Mouse (Mus musculus): ENCODE data around the gene Nr1d1. TPM values are rescaled to one million over a fixed set of nuclear protein-coding genes. Genes with fewer than 3 reads are reported as not detected.
A peak's percentile ranks its signal among the peaks of the same experiment; 100 is the strongest.

The Nr1d1 gene
- total RNA-seq, 2 experiments from 2014 or later, result 104 to 107 TPM

DNA sequence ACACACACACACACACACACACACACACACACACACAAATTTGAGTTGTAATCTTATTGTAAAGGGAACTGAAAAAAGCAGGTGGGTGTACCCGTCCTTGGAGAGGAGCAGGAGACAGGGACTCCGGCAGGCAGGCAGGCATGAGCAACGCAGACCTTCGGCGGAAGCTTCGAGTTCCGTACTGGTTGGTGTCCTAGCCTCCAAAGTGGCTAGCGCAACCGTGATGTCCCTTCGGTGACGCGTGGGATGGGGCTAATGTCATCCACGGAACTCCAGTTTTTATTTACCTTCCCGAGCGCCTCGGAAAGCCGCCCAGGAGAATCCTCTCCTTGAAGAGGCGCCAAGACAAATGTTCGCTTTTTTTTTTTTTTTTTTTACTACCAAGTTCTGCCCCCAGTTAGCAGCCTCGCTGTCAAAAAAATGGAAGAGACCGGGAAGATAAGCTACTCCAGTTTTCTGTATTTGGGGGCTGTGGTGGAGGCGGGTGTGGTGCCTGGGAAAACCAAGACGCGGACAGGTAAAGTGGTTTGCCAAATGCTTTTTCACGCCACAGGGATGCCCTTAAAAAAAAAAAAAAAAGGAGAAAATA, 14.2 kb upstream of the Nr1d1 start:
- intact Hi-C loops (cut with DNase I), result loop anchor here (2.0 kb wide), 1 partner anchor 39 kb away; no protein-coding TSS in a partner anchor

DNA sequence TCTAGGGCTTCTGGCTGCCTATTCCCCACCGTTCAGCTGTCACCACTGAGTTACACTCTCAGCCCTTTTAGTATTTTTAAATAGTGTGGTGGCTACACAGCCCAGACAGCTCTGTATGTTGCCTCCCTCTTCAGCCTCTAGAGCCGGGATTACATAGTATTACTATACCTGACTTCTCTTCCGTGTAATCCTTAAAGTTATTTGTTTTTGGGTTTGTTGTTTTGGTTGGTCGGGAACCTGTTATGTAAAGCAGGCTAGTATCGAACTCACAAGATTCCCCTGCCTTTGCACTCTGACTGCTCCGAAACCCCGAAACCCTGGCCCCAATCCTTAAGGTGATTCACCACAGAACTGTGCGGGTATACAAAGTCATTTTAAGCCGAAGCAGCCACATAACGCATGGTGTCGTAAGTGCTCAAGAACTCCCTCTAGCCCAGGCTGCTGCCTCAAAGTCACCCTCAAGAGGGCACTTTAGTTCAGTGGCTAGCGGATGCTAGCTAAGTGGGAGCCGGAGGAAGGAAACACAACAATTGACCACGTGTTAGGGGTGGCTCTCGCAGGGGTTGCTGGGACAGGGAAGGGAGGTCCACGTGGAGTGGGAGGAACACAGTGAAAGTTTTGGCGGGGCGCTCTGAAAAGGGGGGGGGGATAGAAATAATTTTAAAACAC, 13.6 kb upstream of the Nr1d1 start:
- intact Hi-C loops (cut with DNase I), result loop anchor here (2.0 kb wide), 1 partner anchor 40 kb away; no protein-coding TSS in a partner anchor
- peak; percentile 87 to 88 for DNase-seq

More for the DNA sequence above, 14.2 kb upstream of the Nr1d1 start:
- no peak for DNase-seq

DNA sequence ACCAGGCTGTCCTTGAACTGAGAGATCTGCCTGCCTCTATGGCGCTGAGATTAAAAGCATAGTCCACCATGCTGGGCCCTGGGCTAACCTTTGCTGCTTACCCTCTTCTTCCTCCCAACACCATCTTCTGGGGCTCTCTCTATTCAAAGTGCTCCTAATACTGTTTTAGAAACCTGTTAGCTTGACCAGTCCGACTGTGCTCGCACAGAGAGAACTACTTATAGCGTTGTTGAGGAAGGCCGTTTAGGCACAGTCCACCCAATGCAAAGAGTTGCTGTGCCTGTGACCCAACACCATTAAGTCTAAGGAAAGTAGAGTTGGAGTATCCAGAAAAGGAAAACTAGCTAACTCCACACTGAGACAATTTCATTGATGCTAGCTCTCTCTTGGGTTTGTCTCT, 13.0 kb upstream of the Nr1d1 start:
- intact Hi-C loops (cut with DNase I), result loop anchor here (2.0 kb wide), 1 partner anchor 41 kb away; no protein-coding TSS in a partner anchor
- no peak for DNase-seq

DNA sequence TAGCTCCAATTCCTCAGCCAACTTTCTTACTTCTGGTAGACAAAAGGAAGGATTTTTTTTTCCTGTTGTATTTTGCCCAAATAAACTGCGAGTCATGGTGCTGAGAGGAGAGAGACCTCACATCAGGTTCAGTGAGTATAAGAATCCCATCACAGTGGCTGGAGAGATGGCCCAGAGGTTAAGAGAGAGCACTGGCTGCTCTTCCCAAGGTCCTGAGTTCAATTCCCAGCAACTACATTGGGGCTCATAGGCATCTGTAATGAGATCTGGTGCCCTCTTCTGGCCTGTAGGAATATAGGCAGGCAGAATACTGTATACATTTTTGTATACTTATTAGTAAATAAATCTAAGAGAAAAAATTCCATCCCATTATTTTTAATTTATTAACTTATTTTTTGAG, 12.6 kb upstream of the Nr1d1 start:
- no peak for DNase-seq
- intact Hi-C loops (cut with DNase I), result loop anchor here (1.0 to 2.0 kb wide), 5 partner anchors 15 to 87 kb away; no protein-coding TSS in a partner anchor

DNA sequence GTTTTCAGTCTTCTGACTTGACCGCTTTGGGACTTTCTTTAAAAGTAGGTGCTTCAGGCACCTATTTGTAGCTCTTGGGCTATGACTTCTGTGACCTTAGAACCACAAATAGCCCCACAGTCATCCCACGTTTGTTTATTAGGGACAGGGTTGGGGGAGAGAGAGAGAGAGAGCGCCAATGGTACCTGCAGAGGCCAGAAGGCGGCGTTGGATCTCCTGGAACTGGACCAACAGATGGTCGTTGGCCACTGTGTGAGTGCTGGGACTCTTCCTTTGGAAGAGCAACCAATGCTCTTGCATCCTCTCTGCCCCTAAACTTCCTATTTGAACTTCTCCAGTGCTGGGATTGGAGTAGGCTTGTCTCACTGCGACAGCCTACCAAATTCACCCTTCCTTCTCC, 12.1 kb upstream of the Nr1d1 start:
- no peak for DNase-seq
- intact Hi-C loops (cut with DNase I), result loop anchor here (1.0 to 2.0 kb wide), 4 partner anchors 14 to 87 kb away; no protein-coding TSS in a partner anchor

DNA sequence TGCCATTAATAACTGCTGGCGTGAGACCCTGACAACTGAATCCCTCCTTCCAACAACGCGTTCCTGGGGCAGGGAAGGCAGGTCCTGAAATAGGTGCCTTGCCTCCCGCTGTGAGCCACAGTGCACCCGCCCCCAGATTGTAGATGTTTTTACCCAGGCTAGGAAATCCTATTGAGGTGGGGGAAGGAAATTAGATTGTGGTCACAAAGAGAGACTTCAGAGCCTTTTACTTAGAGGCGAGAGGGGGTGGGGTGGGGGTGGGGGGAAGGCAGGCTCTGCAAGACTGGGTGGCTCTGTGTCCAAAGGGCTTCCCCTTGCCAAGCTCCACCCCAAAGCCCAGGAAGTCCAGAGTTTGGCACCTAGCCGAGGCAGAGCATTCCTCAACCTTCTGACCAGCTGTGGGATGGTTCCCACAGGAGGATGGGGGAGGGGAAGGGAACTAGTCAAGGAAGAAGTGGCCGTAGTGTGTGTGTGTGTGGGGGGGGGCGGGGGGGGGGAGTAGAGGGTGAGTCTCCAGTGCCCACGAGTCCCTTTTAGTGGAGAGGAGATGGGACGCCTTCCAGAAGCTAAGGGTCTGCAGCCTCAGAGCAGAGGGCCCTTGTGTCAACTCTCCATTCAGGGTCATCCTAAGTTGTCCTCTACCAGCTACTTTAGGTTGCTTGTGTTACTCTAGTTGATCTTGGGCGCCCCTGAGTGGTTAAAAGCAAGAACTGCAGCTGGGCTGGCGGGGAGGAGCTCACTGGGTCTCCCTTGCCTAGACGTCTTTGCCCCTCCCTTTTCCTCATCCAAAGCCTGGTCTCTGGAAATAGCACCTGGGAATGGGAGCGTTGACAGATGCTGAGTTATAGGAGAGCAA, 11.5 kb upstream of the Nr1d1 start:
- peak; percentile 97 to 99 for DNase-seq
- intact Hi-C loops (cut with DNase I), result loop anchor here (1.0 to 2.0 kb wide), 4 partner anchors 14 to 86 kb away; no protein-coding TSS in a partner anchor

DNA sequence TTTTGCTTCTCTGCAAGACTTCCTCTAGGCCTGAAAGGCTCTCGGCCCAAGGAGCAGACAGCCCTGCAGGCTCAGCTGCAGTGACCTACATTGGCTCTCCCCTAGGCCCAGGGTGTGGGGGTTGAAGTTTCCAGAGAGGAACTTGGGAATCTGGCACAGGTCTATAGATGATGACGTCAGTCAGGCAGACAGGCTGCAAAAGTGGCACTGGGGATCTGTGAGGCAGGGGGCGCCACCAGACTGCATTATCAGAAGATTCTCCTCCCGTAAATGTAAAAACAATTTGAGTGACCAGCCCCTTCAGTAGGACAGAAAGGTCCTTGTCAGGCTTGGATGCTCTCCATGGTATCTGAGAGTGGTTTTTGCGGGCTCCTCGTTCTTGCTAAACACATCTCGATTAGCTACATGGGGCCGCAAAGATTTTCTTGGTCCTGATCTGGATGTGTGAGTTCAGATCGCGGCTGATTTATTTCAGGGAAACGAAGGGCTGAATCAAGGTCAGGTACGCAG, 10.7 kb upstream of the Nr1d1 start:
- DNase-seq, result peak; percentile 79 to 83
- intact Hi-C loops (cut with DNase I), result loop anchor here (2.0 kb wide), 2 partner anchors 13 to 75 kb away; no protein-coding TSS in a partner anchor

DNA sequence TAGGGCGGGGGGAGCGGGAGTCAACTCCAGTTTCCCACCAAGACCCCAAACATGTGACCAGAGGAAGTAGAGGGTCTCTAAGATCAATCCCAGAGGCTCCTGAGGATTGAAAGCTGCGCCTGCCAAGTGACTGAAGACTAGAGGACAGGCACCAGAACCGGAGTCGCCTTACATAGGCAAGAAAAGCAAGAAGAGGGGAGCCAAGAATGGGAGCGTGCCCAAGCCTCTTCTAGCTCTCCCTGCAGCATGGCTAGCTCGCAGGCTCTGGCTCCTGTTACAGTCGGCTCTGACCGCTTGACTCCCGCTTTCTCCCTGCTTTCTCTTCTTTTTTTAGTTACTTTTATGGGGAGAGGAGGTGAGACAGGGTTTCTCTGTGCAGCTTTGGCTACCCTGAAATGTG, 10.1 kb upstream of the Nr1d1 start:
- intact Hi-C loops (cut with DNase I), result no loop called here
- peak in 1 of 2 experiments; percentile 38 for DNase-seq

DNA sequence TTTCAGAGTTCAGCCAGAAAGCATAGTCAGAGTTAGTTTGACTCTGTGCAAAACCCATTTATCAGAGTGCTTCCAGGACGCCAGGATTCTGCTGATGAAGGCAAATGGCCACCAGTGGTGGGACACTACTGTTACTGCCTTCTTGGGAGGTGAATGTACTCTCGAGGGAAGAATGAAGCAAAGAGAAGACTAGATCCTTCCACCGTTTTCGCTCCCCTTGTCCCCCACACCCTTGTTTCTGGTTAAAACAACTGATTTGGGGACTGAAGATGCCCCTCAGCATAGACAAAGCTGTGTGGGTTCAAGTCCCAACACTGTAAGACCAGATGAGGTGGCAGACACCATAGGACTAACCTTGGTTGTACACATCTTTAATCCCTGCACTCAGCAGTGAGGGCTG, 9.0 kb upstream of the Nr1d1 start:
- intact Hi-C loops (cut with DNase I), result no loop called here
- DNase-seq, result no peak

DNA sequence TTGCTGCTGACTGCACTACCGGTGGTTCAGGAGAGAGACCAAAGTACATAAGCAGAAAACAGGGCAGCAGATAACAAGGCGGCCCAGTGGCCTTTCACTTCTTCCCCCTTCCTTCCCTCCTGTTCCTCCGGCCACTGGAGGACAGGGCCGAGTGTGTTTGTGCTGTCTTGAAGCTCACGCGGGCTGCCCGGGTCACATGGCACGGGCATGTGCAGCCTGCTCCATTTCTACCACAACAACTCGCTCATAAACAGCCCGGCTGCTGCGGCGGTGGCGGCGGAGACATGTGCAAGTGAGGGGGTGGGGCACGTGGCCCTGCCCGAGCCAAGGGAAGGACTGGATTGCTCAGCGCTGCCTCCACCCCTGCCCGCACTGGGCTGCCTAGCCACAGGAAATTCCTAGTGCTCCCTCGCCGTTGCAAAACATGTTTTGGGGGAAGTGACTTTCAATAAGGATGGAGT, 8.1 kb upstream of the Nr1d1 start:
- intact Hi-C loops (cut with DNase I), result loop anchor here (1.0 kb wide), 1 partner anchor 8 kb away; the partner anchor contains the start of gene Nr1d1
- DNase-seq, result peak; percentile 96

DNA sequence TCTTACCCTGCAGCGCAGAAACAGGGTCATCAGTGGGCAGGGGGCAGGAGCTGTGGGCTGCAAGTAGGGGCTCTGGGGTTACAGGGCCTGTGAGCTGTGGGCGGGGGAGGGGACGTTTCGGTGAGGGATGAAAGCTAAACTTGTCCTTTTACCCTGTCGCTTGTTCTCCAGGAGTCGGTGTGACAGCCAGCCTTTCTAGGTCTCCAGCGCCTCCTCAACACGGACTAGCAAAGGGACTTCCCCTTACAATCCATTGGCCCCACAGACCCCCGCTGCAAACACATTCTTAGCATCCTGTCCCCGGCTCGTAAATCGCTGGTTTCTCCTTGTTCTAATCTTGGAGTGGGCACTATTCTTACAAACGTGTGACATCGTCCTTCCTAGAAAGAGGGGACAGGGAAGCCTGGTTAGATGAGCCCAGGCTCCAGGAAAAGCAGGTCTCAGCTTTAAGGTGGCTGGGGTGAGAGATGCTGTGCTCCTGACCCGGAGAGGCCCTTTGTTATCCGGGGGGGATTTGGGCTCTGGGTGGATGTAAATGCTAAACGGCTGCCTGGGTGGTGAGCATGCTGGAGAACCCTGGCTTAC, 7.6 kb upstream of the Nr1d1 start:
- peak in 1 of 2 experiments; percentile 49 for DNase-seq
- intact Hi-C loops (cut with DNase I), result loop anchor here (1.0 kb wide), 1 partner anchor 7 kb away; the partner anchor contains the start of gene Nr1d1

DNA sequence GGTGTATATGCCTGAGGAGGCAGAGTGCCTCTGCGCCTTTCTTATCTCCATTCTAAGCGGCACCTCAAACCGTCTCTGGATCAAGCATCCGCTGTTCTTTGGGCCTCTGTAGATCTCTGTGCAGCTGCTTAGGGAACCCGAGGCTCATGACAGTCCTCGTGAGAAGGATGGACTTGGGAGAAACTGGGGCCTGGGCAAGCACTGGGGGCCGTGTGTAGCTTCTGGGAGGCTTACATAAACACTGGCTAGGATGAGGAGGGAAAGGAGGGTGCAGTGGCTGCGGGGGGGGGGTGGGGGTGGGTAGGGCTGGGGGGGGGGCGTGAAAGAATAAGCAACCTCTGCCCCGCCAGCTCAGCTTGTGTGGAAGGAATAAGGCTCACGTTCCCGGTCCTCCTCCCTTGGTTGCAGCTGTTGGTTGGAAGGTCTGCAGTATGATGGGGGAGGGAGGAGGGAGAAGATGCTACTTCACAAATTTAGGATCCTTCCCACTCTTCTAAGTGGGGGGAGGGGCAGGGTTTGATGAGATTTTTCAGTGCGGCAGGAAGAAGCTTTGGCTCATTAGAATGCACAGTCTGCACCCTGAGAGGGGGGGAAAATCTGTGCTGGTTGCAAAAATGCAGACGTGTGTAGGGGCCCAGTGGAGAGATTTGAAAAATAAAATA, 6.8 kb upstream of the Nr1d1 start:
- DNase-seq, result peak; percentile 50 to 62
- intact Hi-C loops (cut with DNase I), result no loop called here

DNA sequence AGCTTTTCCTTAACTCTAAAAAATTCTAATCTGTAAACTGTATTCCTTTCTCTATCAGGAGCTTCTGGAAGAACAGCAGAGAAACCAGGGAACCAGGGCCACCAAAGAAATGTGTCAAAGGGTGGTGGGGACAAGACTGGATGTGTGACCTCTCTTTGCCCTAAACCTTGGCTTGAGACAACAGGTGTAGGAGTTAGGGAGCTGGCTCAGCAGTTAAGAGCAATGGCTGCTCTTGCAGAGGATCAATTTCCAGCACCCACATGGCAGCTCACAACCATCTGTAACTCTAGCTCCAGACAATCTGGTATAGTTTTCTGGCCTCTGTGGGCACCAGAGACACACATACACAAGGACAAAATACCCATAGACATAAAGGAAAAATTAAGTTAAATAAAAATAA, 2.8 kb upstream of the Nr1d1 start:
- intact Hi-C loops (cut with DNase I), result no loop called here
- no peak for DNase-seq

DNA sequence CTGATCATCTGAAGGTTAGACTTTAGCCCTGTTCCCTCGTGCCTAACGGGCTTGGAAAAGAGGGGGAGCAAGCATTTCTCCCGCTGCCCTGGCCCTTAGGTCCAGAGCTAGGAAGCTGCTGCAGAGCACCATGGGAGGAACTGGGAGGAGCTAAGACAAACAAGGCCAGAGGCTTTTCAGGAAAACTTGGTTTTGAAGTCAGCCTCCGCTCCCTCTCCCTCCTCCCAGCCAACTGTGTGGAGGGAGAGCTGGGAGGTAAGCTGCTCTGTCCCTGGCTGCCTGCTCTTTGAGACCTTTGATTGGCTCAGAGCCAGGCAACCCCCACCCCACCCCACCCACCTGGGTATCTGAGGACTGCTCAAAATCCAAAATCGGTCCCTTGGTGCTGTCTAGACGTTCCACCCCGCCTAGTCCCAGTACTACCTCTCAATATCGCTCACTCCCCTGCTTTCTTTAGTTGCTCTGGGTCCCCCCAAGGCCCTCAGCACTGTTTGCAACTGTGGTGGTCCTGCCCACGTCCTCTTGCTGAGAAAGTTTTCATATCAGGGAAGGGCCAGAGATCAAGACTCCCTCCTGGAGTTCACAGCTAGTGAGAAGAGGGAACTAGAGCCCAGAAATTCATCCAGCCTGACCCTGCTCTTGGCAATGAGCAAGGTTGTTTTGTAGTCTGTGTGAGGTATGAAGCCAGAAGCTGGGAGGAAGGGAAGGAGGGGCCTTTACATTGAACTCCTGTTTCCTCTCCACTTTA, 1.9 kb upstream of the Nr1d1 start:
- intact Hi-C loops (cut with DNase I), result no loop called here
- peak; percentile 75 to 77 for DNase-seq

DNA sequence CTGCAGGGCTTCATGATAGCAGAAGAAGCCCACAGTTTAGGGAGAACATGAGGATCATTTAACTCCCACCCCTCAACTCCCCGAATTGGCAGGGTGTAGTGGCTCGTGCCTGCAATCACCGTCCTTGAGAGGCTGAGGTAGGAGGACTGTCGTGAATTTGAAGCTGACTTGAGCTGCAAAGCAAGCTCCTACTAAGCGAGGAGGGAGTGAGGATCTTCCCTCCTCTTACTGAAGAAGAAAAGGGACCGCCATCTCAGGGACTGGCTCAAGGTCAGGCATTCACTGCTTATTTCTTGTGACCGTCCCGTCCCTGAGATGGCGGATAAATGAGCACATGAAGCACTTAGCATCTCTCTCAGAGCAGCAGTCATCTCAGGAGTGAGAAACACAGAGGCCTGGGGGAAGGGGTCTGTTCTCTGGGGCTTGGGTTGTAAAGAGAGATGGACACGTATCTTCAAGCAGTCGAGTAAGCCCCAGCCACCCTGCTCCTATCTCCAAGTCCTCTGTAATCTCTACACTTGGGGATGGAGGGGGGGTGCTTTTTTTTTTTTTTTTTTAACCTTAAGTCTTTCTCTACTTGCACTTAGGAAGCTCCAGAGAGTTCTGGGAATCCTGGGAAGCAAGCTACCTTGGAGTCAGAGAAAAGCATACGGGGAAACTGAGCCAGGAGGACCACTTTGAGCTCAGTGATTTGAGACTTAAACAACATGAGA, 1.1 kb upstream of the Nr1d1 start:
- intact Hi-C loops (cut with DNase I), result no loop called here
- DNase-seq, result no peak

DNA sequence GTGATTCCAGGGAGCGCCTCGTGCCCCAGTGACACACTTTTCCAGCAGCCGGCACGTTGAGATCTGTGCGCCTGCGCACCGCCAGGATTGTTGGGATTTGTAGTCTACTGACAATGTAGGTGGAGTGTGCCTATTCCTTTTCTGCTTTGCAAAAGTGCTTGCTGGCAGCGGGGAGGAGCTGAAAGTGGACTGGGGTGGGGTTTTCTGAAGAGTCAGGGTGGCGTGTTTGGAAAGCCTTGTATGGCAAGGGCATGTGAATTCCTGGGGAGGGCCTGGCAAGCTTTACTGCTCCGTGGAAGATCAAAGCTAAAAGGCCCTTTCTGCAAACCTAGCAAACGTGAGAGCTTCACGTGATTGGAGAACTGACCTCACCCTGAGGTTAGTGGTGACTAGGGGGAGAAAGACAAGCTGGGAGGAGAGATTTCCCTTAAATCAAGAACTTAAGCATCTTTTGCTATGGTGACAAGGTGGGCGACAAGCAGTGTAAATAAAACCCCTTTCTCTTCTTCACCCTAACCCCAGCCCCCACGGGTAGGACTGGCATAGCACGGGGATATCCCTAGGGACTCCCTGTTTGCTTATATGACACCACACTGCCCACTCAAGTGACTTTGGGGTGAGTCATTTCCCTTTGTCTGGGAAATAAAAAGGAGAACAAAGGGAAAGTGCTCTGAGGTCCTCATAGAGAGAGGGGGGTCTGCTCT, 367 bp upstream of the Nr1d1 start:
- peak; percentile 98 to 99 for DNase-seq
- intact Hi-C loops (cut with DNase I), result loop anchor here (1.0 kb wide), 1 partner anchor 8 kb away; no protein-coding TSS in a partner anchor

DNA sequence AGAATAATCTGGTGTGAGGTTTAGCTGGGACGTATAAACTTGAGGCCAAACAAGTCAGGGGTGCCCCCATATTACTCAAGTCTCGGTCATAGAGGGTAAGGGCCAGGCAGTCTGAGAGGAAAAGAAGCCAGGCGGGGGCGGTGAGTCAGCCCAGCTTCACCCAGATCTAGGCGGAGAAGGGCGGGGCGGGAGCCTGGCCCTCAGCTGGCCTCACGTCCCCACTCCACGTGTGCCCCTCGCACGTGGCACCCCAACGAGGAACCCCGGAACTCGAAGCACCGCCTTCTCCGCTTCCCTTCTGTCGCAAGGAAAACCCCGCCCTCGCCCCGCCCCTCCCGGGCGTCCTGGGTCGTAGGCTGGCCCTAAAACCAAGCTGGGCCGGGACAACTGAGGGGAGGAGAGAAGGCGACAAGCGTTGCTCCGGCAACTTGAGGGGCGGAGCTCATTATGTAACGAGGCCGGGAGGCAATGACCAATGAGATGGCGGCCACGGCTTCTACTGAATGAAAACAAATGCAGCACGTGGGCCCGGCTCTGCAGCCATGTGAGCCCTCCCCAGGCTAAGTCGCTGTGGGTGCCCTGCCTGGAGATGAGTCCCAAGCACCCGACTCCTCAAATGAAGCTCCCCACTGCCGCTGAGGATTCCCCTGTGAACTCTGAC, 1.4 kb downstream of the Nr1d1 start:
- intact Hi-C loops (cut with DNase I), result loop anchor here (2.0 kb wide), 1 partner anchor 13 kb away; no protein-coding TSS in a partner anchor
- peak; percentile 99 to 100 for DNase-seq

Measured in heart, postnatal 36 days (tissue).